Mouse (Mus musculus) lung, postnatal 0 days (tissue): ENCODE measurements around the gene C1s2. TPM values are rescaled to one million over a fixed set of nuclear protein-coding genes. Genes with fewer than 3 reads are reported as not detected.

Experiments
- ATAC-seq: fragments of 200-750 bp; cut with Nextera tagmentation; 2 replicates; pipeline ENCODE4 v1.8.0; 2017; ENCODE audit warnings: moderate library complexity
- DNase-seq: peaks from one replicate; pipeline ENCODE4 v3.0.0-alpha.2; 2016; ENCODE audit warnings: low spot score
- H3K27ac ChIP-seq: fragments of 300-500 bp; sonication (generic); 2 replicates; pipeline ENCODE4 v1.5.1; 2014; ENCODE audit warnings: antibody characterized with exemption, mild to moderate bottlenecking, low read length, mixed read lengths
- H3K27me3 ChIP-seq: fragments of 300-500 bp; sonication (generic); replicated peaks from 2 replicates; pipeline ENCODE4 v1.6.1; 2014; ENCODE audit warnings: low read length, mixed read lengths; ENCODE audit not compliant: insufficient read depth
- H3K36me3 ChIP-seq: fragments of 300-500 bp; sonication (generic); 2 replicates; pipeline ENCODE4 v1.6.1; 2014; ENCODE audit warnings: low read length, mixed read lengths; ENCODE audit not compliant: insufficient read depth
- H3K4me1 ChIP-seq: fragments of 300-500 bp; sonication (generic); 2 replicates; pipeline ENCODE4 v1.6.1; 2014; ENCODE audit warnings: antibody characterized with exemption, low read depth, low read length, mixed read lengths; ENCODE audit not compliant: insufficient read depth
- H3K4me2 ChIP-seq: fragments of 300-500 bp; sonication (generic); replicated peaks from 2 replicates; pipeline ENCODE4 v1.6.1; 2014; ENCODE audit warnings: low read depth, mild to moderate bottlenecking, low read length, moderate library complexity, mixed read lengths
- H3K4me3 ChIP-seq: fragments of 300-500 bp; sonication (generic); 2 replicates; pipeline ENCODE4 v1.5.1; 2014; ENCODE audit warnings: low read depth, low read length
- H3K9ac ChIP-seq: fragments of 300-500 bp; sonication (generic); replicated peaks from 2 replicates; pipeline ENCODE4 v1.6.1; 2014; ENCODE audit warnings: low read depth, mild to moderate bottlenecking
- H3K9me3 ChIP-seq: fragments of 300-500 bp; sonication (generic); 2 replicates; pipeline ENCODE4 v1.6.1; 2016; ENCODE audit warnings: low read length, mixed read lengths
- CTCF ChIP-seq: IDR thresholded peaks from 2 replicates; pipeline ENCODE4 v1.5.1; 2016; ENCODE audit warnings: antibody characterized with exemption, mild to moderate bottlenecking
- EP300 ChIP-seq: IDR thresholded peaks from 2 replicates; pipeline ENCODE4 v1.6.1; 2016; ENCODE audit warnings: antibody characterized with exemption, mild to moderate bottlenecking, control low read depth
- WGBS: fragments of 180-500 bp; shearing (Covaris S2); extraction: QIAGEN DNeasy Blood & Tissue Kit; methylation state at CpG from one replicate; pipeline ENCODE4 v1.1.7; 2014; 5-methylcytosine and 5-hydroxymethylcytosine counted together
- polyA plus RNA-seq: library from polyadenylated mRNA; unstranded; fragments of >200 nt; fragmentation: Nextera tagmentation; extraction: Ambion mirVana; gene quantifications from 2 replicates; pipeline ENCODE4 v1.2.1, GENCODE M21; 2015

Gene C1s2
- polyA plus RNA-seq, 1 experiment from 2014 or later, result 0.12 TPM

DNA sequence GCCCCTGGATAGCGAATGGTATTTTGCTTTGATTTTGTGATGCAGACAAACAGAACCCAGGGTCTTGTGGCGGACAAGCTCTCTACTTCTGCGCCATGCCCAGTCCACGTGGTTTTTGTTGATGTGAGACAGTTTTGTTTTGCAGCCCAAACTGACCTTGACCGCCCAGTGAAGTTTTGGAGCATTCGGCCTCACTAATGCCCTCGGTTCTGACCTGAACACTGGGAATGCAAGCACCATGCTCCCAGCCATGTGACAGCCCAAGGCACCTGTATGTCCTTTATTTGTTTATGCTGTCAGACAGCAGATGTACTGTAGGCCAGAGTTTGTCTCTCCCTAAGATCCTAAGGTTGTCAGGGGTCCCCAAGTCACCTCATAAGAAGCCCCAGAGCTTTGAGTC lies 38.7 kb upstream of the C1s2 start:
- WGBS, result 92% methylated on average over 7 of the region's 7 CpGs
- ATAC-seq, result no peak
- Histone ChIP-seq H3K9ac (no peak overlapping the region), H3K4me2 (no peak overlapping the region), H3K4me3 (no peak overlapping the region), H3K4me1 (no peaks in the 10 kb centered on the region), H3K27ac (no peak overlapping the region), H3K27me3 (no peaks in the 10 kb centered on the region), H3K36me3 (no peaks in the 10 kb centered on the region), H3K9me3 (no peaks in the 10 kb centered on the region)
- TF ChIP-seq EP300 (no peak), CTCF (no peak)
- DNase-seq, result no peak

DNA sequence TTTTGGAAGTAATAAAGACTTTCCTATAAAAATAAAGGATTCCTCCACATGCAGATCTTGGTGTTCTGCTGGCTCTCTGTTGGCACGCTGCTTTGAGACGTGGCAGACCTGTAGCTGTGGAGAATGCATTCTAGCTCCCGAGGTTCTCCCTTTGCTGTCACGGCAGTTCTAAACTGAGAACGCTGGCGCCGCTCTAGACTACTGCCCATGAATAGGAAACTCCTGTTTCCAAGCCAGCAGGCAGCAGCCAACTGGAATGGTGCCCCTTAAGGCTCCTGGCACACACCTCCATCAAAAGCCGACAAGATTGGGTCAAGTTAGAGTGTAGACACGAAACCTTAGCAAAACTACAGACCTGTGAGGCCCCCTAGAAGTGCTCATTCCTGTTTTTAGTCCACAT lies 37.7 kb upstream of the C1s2 start:
- Histone ChIP-seq H3K4me1 (no peaks in the 10 kb centered on the region), H3K9me3 (no peaks in the 10 kb centered on the region)
- DNase-seq, result no peak

DNA sequence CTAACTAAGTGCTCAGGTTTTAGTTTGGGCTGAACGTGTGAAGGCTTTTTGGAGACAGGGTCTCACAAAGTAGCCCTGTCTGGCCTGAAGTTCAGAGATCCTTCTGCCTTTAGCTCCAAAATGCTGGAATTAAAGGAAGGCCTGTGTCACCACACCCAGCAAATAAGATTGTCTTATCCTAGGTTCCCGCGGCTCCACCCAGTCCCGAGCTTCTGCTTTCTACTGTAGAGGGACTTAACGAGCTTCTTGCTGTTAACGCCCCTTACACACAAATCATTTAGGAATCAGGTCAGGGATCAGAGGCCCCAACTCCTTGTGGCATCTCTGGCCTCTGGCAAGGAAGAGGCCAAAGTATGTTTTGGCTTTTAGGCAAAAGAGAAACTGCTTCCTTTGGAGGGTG lies 36.2 kb upstream of the C1s2 start:
- no peaks in the 10 kb centered on the region for H3K4me1 ChIP-seq
- 53% methylated on average over 6 of the region's 6 CpGs for WGBS
- H3K27me3 ChIP-seq, result no peaks in the 10 kb centered on the region
- TF ChIP-seq EP300, result no peak
- no peak for TF ChIP-seq CTCF
- H3K9ac ChIP-seq, result no peak overlapping the region
- ATAC-seq (no peak), DNase-seq (no peak)
- no peak overlapping the region for H3K4me3 ChIP-seq
- H3K36me3 ChIP-seq, result no peaks in the 10 kb centered on the region
- no peaks in the 10 kb centered on the region for H3K9me3 ChIP-seq
- H3K27ac ChIP-seq, result no peak overlapping the region
- no peak overlapping the region for H3K4me2 ChIP-seq

More for the DNA sequence above, 37.7 kb upstream of the C1s2 start:
- ATAC-seq, result no peak
- H3K27ac ChIP-seq, result no peak overlapping the region
- H3K36me3 ChIP-seq, result no peaks in the 10 kb centered on the region
- H3K27me3 ChIP-seq, result no peaks in the 10 kb centered on the region
- no peak overlapping the region for H3K4me3 ChIP-seq
- H3K9ac ChIP-seq, result no peak overlapping the region
- H3K4me2 ChIP-seq, result no peak overlapping the region
- 88% methylated on average over 9 of the region's 9 CpGs for WGBS
- TF ChIP-seq EP300 (no peak), CTCF (no peak)

DNA sequence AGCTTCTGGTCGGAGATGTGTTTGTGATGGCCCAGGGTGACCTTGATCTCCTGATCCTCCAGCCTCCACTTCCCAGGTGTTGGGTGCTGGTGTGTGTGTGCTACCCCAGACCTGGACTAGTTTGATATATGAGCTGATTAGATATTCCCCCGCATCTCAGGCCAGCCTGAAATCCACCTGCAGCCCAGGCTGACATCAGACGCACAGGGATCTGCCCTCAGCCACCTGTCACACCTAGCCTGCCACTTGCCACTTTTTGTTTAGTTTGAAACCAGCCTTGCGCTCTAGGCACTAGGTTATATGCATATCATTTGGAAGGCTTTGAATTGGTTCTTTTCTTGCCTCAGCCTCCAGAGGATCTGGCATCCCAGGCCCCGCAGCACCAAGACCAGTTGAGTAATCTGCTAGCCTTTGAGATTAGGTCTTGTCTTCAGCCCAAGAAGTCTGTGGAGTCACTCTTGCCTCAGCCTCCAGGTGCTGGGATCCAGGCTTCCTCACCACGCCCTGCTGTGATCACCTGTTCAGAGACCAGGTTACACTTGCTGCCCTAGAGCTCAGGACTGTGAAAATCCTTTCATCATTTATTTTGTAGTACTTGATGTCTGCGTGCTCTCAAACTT lies 34.5 kb upstream of the C1s2 start:
- H3K27ac ChIP-seq, result no peak overlapping the region
- H3K27me3 ChIP-seq, result no peaks in the 10 kb centered on the region
- WGBS, result 86% methylated on average over 7 of the region's 7 CpGs
- no peak overlapping the region for H3K4me2 ChIP-seq
- DNase-seq (no peak), ATAC-seq (no peak)
- TF ChIP-seq EP300 (no peak), CTCF (no peak)
- no peaks in the 10 kb centered on the region for H3K36me3 ChIP-seq
- H3K9me3 ChIP-seq, result no peaks in the 10 kb centered on the region
- H3K4me1 ChIP-seq, result no peaks in the 10 kb centered on the region
- H3K9ac ChIP-seq, result no peak overlapping the region
- H3K4me3 ChIP-seq, result no peak overlapping the region

DNA sequence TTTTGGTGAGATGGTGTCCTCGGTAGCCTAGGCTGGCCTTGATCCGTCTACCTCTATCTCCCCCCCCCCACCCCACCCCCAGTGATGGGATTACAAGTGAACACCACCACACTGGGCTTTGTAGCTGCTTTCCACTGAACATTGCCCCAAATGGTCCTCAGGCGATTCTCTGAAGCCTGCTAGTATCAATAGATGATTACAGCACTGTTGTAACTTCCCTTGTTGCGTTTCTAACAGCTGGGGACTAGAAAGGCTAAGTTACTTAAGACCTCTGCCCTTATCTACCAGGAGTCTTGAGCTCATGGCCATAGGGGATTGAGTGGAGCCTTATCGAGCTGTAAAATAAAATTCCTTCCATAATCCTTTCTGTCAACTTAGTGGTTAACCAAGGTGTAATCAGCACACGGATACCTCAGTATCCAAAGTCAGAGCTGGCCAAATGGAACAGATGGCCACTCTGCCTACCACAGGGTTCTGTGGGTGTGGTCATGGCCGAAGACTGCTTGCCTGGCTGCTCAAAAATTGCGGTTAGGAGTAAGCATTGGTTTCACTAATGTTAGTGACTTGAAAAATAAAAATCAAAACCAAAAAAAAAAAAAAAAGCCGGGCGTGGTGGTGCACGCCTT lies 33.5 kb upstream of the C1s2 start:
- Histone ChIP-seq H3K27ac (no peak overlapping the region), H3K27me3 (no peaks in the 10 kb centered on the region), H3K4me1 (no peaks in the 10 kb centered on the region), H3K4me2 (no peak overlapping the region), H3K9me3 (no peaks in the 10 kb centered on the region), H3K4me3 (no peak overlapping the region), H3K9ac (no peak overlapping the region), H3K36me3 (no peaks in the 10 kb centered on the region)
- WGBS, result 88% methylated on average over 11 of the region's 11 CpGs
- DNase-seq (no peak), ATAC-seq (no peak)
- no peak for TF ChIP-seq CTCF
- no peak for TF ChIP-seq EP300

DNA sequence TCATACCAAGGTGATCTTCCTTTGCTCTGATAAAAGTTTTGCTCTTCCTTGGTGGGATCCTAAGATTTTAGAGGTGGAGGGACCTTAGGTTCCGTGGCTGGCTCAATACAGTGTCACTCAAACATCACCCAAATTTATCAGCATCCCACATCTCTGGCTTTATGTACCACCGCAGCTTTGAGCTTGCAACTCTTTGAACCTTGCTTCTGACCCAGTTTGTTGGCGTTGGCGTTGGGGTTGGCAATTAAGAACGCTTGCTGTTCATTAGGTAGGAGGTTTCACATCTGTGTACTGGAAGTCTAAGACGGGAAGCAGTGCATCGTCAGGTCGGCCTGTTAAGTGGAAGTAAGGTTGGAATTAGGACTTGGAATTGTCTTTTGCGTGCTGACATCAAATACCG lies 29.1 kb upstream of the C1s2 start:
- TF ChIP-seq EP300 (no peak), CTCF (no peak)
- H3K36me3 ChIP-seq, result no peaks in the 10 kb centered on the region
- H3K27me3 ChIP-seq, result no peaks in the 10 kb centered on the region
- H3K4me3 ChIP-seq, result no peak overlapping the region
- H3K4me1 ChIP-seq, result peaks cover 3% of the 10 kb centered on the region; the same call in 1 of the 2 replicates
- ATAC-seq (no peak), DNase-seq (no peak)
- no peak overlapping the region for H3K9ac ChIP-seq
- H3K4me2 ChIP-seq, result no peak overlapping the region
- no peaks in the 10 kb centered on the region for H3K9me3 ChIP-seq
- WGBS, result 91% methylated on average over 10 of the region's 10 CpGs
- H3K27ac ChIP-seq, result no peak overlapping the region
